In genomic region chr8:104591133-104591834, GRCm38 (mm10) we compare ENCODE assay signal across 8 mouse cellular contexts. TPM values are rescaled to one million over a fixed set of nuclear protein-coding genes. Genes with fewer than 3 reads are reported as not detected.
DNase-seq lines count a peak whose midpoint lies in the region; ATAC-seq and TF ChIP-seq lines count a peak whose summit lies in the region.

Pdp2 (plus strand) TSS chr8:104591451.

- TF ChIP-seq EP300 in lung, postnatal 0 days (IDR thresholded peaks at IDR 0.05): peak; percentile 50

- WGBS in hindbrain, embryonic 10.5 days: under 1% methylated on average over 44 of the region's 44 CpGs
- WGBS in lung, postnatal 0 days: under 1% methylated on average over 33 of the region's 44 CpGs

- no peaks in the 10 kb centered on the region for H3K9me3 ChIP-seq in hindbrain, embryonic 10.5 days
- no peaks in the 10 kb centered on the region for H3K9me3 ChIP-seq in lung, postnatal 0 days (ENCODE audit: low read length)

- peak; percentile 98 for ATAC-seq in frontal cortex, adult (ENCODE audit: low TSS enrichment)
- peak; percentile 98 for ATAC-seq in lung, postnatal 0 days

- no peak for TF ChIP-seq CTCF in lung, postnatal 0 days (IDR thresholded peaks at IDR 0.05)

- H3K27ac ChIP-seq in hindbrain, embryonic 10.5 days: peak within 1 kb of the TSS; percentile 93
- peak within 1 kb of the TSS; percentile 80 for H3K27ac ChIP-seq in lung, postnatal 0 days (ENCODE audit: low read length)

- peaks cover 30% of the 10 kb centered on the region for H3K36me3 ChIP-seq in hindbrain, embryonic 10.5 days
- H3K36me3 ChIP-seq in lung, postnatal 0 days (ENCODE audit: insufficient read depth, low read length): peaks cover 14% of the 10 kb centered on the region

- peak within 1 kb of the TSS; percentile 84 for H3K4me3 ChIP-seq in hindbrain, embryonic 10.5 days
- peak within 1 kb of the TSS; percentile 74 for H3K4me3 ChIP-seq in lung, postnatal 0 days (ENCODE audit: low read depth, low read length)

- peaks cover 17% of the 10 kb centered on the region for H3K4me1 ChIP-seq in hindbrain, embryonic 10.5 days (replicated peaks)
- peaks cover 7% of the 10 kb centered on the region; the same call in 1 of the 2 replicates for H3K4me1 ChIP-seq in lung, postnatal 0 days (ENCODE audit: insufficient read depth, low read depth, low read length)

- H3K9ac ChIP-seq in lung, postnatal 0 days (replicated peaks; ENCODE audit: low read depth): peak within 1 kb of the TSS; percentile 41

- peak within 1 kb of the TSS; percentile 93 for H3K4me2 ChIP-seq in lung, postnatal 0 days (replicated peaks; ENCODE audit: low read depth, low read length)

- H3K27me3 ChIP-seq in hindbrain, embryonic 10.5 days (ENCODE audit: insufficient read depth, poor library complexity, severe bottlenecking): no peaks in the 10 kb centered on the region
- no peaks in the 10 kb centered on the region for H3K27me3 ChIP-seq in lung, postnatal 0 days (replicated peaks; ENCODE audit: insufficient read depth, low read length)

- DNase-seq in MN1 (ENCODE audit: low spot score): peak; percentile 96
- peak; percentile 97 for DNase-seq in cerebellum, adult 9-10 months
- peak; percentile 90 for DNase-seq in hindbrain, embryonic 10.5 days (ENCODE audit: low spot score)
- DNase-seq in layer of hippocampus, adult 9-11 months: peak; percentile 94
- DNase-seq in lung, postnatal 0 days (ENCODE audit: low spot score): peak; percentile 94
- peak; percentile 86 for DNase-seq in ovary, postnatal 14 days (ENCODE audit: low spot score)
- DNase-seq in thymus, postnatal 14 days: peak; percentile 93

RNA-seq across cellular contexts. Expression of gene Pdp2, which starts in this region (rescaled TPM):
- polyA plus RNA-seq in hindbrain, embryonic 10.5 days (2016; fragmentation: Nextera tagmentation; extraction: Ambion mirVana): 12.7 and 13.3 TPM in 2 replicates
- polyA plus RNA-seq in lung, postnatal 0 days (2015; fragmentation: Nextera tagmentation; extraction: Ambion mirVana): 5.9 and 6.0 TPM in 2 replicates

Comparison
In these comparisons a context has a peak if more than half of its experiments do, and no peak if none do; other contexts are left out.
1. Peak in every context shown above with its lines: DNase-seq, ATAC-seq, H3K4me3 ChIP-seq and H3K27ac ChIP-seq.